Mouse (Mus musculus): ENCODE data around the gene Itgav. TPM values are rescaled to one million over a fixed set of nuclear protein-coding genes. Genes with fewer than 3 reads are reported as not detected.

Itgav gene
- 75.9 and 87.7 TPM in 2 replicates for polyA plus RNA-seq (2014; fragmentation: Nextera tagmentation; extraction: Ambion mirVana)

GRCm38 (mm10) chr2:83723921-83724826 lies at the start of gene Itgav:
TSS of gene Itgav (plus strand) at chr2:83724397.
- WGBS (ENCODE audit: insufficient replicate concordance), result under 1% methylated on average over 81 of the region's 84 CpGs
- Histone ChIP-seq H3K4me1 (ENCODE audit: control insufficient read depth, insufficient read depth, low read length) (peaks cover 17% of the 10 kb centered on the region), H3K9me3 (replicated peaks; ENCODE audit: control insufficient read depth, low read length) (no peaks in the 10 kb centered on the region), H3K4me3 (ENCODE audit: low read depth, low read length) (peak within 1 kb of the TSS; percentile 71), H3K27ac (ENCODE audit: low read depth, low read length) (peak within 1 kb of the TSS; percentile 91), H3K9ac (ENCODE audit: low read depth, low read length) (peak within 1 kb of the TSS; percentile 91), H3K36me3 (ENCODE audit: control insufficient read depth, insufficient read depth, low read length) (no peaks in the 10 kb centered on the region), H3K27me3 (ENCODE audit: control insufficient read depth, insufficient read depth, low read length) (no peaks in the 10 kb centered on the region), H3K4me2 (peak within 1 kb of the TSS; percentile 78)
- peak; percentile 95 for ATAC-seq (replicated peaks; ENCODE audit: insufficient number of reproducible peaks, low FRiP score, low TSS enrichment)

- Histone ChIP-seq H3K4me2 (no peak overlapping the region), H3K27ac (ENCODE audit: low read depth, low read length) (no peak overlapping the region), H3K27me3 (ENCODE audit: control insufficient read depth, insufficient read depth, low read length) (no peaks in the 10 kb centered on the region), H3K4me1 (ENCODE audit: control insufficient read depth, insufficient read depth, low read length) (no peaks in the 10 kb centered on the region; the same call in 1 of the 2 replicates), H3K9ac (ENCODE audit: low read depth, low read length) (no peak overlapping the region), H3K36me3 (ENCODE audit: control insufficient read depth, insufficient read depth, low read length) (no peaks in the 10 kb centered on the region), H3K9me3 (replicated peaks; ENCODE audit: control insufficient read depth, low read length) (no peaks in the 10 kb centered on the region), H3K4me3 (ENCODE audit: low read depth, low read length) (no peak overlapping the region)
- ATAC-seq (replicated peaks; ENCODE audit: insufficient number of reproducible peaks, low FRiP score, low TSS enrichment), result no peak
- 80% methylated on average over 7 of the region's 7 CpGs for WGBS (ENCODE audit: insufficient replicate concordance)
Measured at GRCm38 (mm10) chr2:83674421-83674820, 49.8 kb upstream of the Itgav start.

- H3K4me3 ChIP-seq (ENCODE audit: low read depth, low read length), result no peak overlapping the region
- H3K9me3 ChIP-seq (replicated peaks; ENCODE audit: control insufficient read depth, low read length), result no peaks in the 10 kb centered on the region
- no peaks in the 10 kb centered on the region for H3K36me3 ChIP-seq (ENCODE audit: control insufficient read depth, insufficient read depth, low read length)
- no peak overlapping the region for H3K4me2 ChIP-seq
- H3K27ac ChIP-seq (ENCODE audit: low read depth, low read length), result no peak overlapping the region
- H3K9ac ChIP-seq (ENCODE audit: low read depth, low read length), result no peak overlapping the region
- no peak for ATAC-seq (replicated peaks; ENCODE audit: insufficient number of reproducible peaks, low FRiP score, low TSS enrichment)
- no peaks in the 10 kb centered on the region; the same call in 1 of the 2 replicates for H3K4me1 ChIP-seq (ENCODE audit: control insufficient read depth, insufficient read depth, low read length)
- 90% methylated on average over 9 of the region's 9 CpGs for WGBS (ENCODE audit: insufficient replicate concordance)
- no peaks in the 10 kb centered on the region for H3K27me3 ChIP-seq (ENCODE audit: control insufficient read depth, insufficient read depth, low read length)
Measured at GRCm38 (mm10) chr2:83674896-83675295, 49.3 kb upstream of the Itgav start.

- H3K27me3 ChIP-seq (ENCODE audit: control insufficient read depth, insufficient read depth, low read length), result no peaks in the 10 kb centered on the region
- no peaks in the 10 kb centered on the region for H3K36me3 ChIP-seq (ENCODE audit: control insufficient read depth, insufficient read depth, low read length)
- no peak overlapping the region for H3K4me2 ChIP-seq
- H3K9me3 ChIP-seq (replicated peaks; ENCODE audit: control insufficient read depth, low read length), result no peaks in the 10 kb centered on the region
- 51% methylated on average over 5 of the region's 5 CpGs for WGBS (ENCODE audit: insufficient replicate concordance)
- no peak overlapping the region for H3K4me3 ChIP-seq (ENCODE audit: low read depth, low read length)
- H3K9ac ChIP-seq (ENCODE audit: low read depth, low read length), result no peak overlapping the region
- no peaks in the 10 kb centered on the region; the same call in 1 of the 2 replicates for H3K4me1 ChIP-seq (ENCODE audit: control insufficient read depth, insufficient read depth, low read length)
- no peak for ATAC-seq (replicated peaks; ENCODE audit: insufficient number of reproducible peaks, low FRiP score, low TSS enrichment)
- H3K27ac ChIP-seq (ENCODE audit: low read depth, low read length), result no peak overlapping the region
Measured at GRCm38 (mm10) chr2:83675681-83676080, 48.5 kb upstream of the Itgav start.

- WGBS (ENCODE audit: insufficient replicate concordance), result 90% methylated on average over 4 of the region's 4 CpGs
- H3K4me3 ChIP-seq (ENCODE audit: low read depth, low read length), result no peak overlapping the region
- ATAC-seq (replicated peaks; ENCODE audit: insufficient number of reproducible peaks, low FRiP score, low TSS enrichment), result no peak
- H3K9me3 ChIP-seq (replicated peaks; ENCODE audit: control insufficient read depth, low read length), result no peaks in the 10 kb centered on the region
- H3K9ac ChIP-seq (ENCODE audit: low read depth, low read length), result no peak overlapping the region
- H3K27me3 ChIP-seq (ENCODE audit: control insufficient read depth, insufficient read depth, low read length), result no peaks in the 10 kb centered on the region
- H3K4me2 ChIP-seq, result no peak overlapping the region
- no peaks in the 10 kb centered on the region; the same call in 1 of the 2 replicates for H3K4me1 ChIP-seq (ENCODE audit: control insufficient read depth, insufficient read depth, low read length)
- H3K36me3 ChIP-seq (ENCODE audit: control insufficient read depth, insufficient read depth, low read length), result no peaks in the 10 kb centered on the region
- no peak overlapping the region for H3K27ac ChIP-seq (ENCODE audit: low read depth, low read length)
Measured at GRCm38 (mm10) chr2:83676226-83676870, 47.8 kb upstream of the Itgav start.

- no peaks in the 10 kb centered on the region for H3K36me3 ChIP-seq (ENCODE audit: control insufficient read depth, insufficient read depth, low read length)
- 87% methylated on average over 8 of the region's 8 CpGs for WGBS (ENCODE audit: insufficient replicate concordance)
- H3K9me3 ChIP-seq (replicated peaks; ENCODE audit: control insufficient read depth, low read length), result no peaks in the 10 kb centered on the region
- peaks cover 3% of the 10 kb centered on the region; the same call in 1 of the 2 replicates for H3K4me1 ChIP-seq (ENCODE audit: control insufficient read depth, insufficient read depth, low read length)
- H3K4me3 ChIP-seq (ENCODE audit: low read depth, low read length), result no peak overlapping the region
- no peak overlapping the region for H3K9ac ChIP-seq (ENCODE audit: low read depth, low read length)
- no peak for ATAC-seq (replicated peaks; ENCODE audit: insufficient number of reproducible peaks, low FRiP score, low TSS enrichment)
- no peak overlapping the region for H3K27ac ChIP-seq (ENCODE audit: low read depth, low read length)
- no peaks in the 10 kb centered on the region for H3K27me3 ChIP-seq (ENCODE audit: control insufficient read depth, insufficient read depth, low read length)
- no peak overlapping the region for H3K4me2 ChIP-seq
Measured at GRCm38 (mm10) chr2:83681332-83681731, 42.9 kb upstream of the Itgav start.

GRCm38 (mm10) chr2:83681785-83682184 lies 42.4 kb upstream of the Itgav start:
- Histone ChIP-seq H3K4me3 (ENCODE audit: low read depth, low read length) (no peak overlapping the region), H3K4me2 (no peak overlapping the region), H3K27ac (ENCODE audit: low read depth, low read length) (no peak overlapping the region), H3K4me1 (ENCODE audit: control insufficient read depth, insufficient read depth, low read length) (peaks cover 3% of the 10 kb centered on the region; the same call in 1 of the 2 replicates), H3K36me3 (ENCODE audit: control insufficient read depth, insufficient read depth, low read length) (no peaks in the 10 kb centered on the region), H3K9ac (ENCODE audit: low read depth, low read length) (no peak overlapping the region), H3K27me3 (ENCODE audit: control insufficient read depth, insufficient read depth, low read length) (no peaks in the 10 kb centered on the region), H3K9me3 (replicated peaks; ENCODE audit: control insufficient read depth, low read length) (no peaks in the 10 kb centered on the region)
- ATAC-seq (replicated peaks; ENCODE audit: insufficient number of reproducible peaks, low FRiP score, low TSS enrichment), result no peak
- WGBS (ENCODE audit: insufficient replicate concordance), result 84% methylated on average over 6 of the region's 6 CpGs

GRCm38 (mm10) chr2:83682282-83682681 lies 41.9 kb upstream of the Itgav start:
- no peak overlapping the region for H3K9ac ChIP-seq (ENCODE audit: low read depth, low read length)
- no peaks in the 10 kb centered on the region for H3K27me3 ChIP-seq (ENCODE audit: control insufficient read depth, insufficient read depth, low read length)
- H3K4me2 ChIP-seq, result no peak overlapping the region
- ATAC-seq (replicated peaks; ENCODE audit: insufficient number of reproducible peaks, low FRiP score, low TSS enrichment), result no peak
- H3K27ac ChIP-seq (ENCODE audit: low read depth, low read length), result no peak overlapping the region
- no peaks in the 10 kb centered on the region for H3K36me3 ChIP-seq (ENCODE audit: control insufficient read depth, insufficient read depth, low read length)
- peaks cover 3% of the 10 kb centered on the region; the same call in 1 of the 2 replicates for H3K4me1 ChIP-seq (ENCODE audit: control insufficient read depth, insufficient read depth, low read length)
- no peaks in the 10 kb centered on the region for H3K9me3 ChIP-seq (replicated peaks; ENCODE audit: control insufficient read depth, low read length)
- no peak overlapping the region for H3K4me3 ChIP-seq (ENCODE audit: low read depth, low read length)
- WGBS (ENCODE audit: insufficient replicate concordance), result 55% methylated on average over 8 of the region's 8 CpGs

Measured in heart, embryonic 11.5 days (tissue).